Mouse (Mus musculus) left cerebral cortex, postnatal 14 days (tissue): ENCODE data around the gene Gm20532. TPM values are rescaled to one million over a fixed set of nuclear protein-coding genes. Genes with fewer than 3 reads are reported as not detected.
A peak's percentile ranks its signal among the peaks of the same experiment; 100 is the strongest.
"Not testable (repeated sequence)": the region's sequence is repeated elsewhere in the genome, so short reads cannot be mapped to it uniquely, and the experiment has no call there.

Experiments used
- DNase-seq, 2 experiments: peaks; one replicate each; pipeline ENCODE4 v3.0.0; 2021 to 2022; ENCODE audit warnings: low spot score in 2 of 2, mixed read lengths in 1 of 2
- intact Hi-C: fragments of 180-260 bp; cut with DNase I; formaldehyde crosslinking; loops from one replicate; pipeline ENCODE4 v1.15.1; 2025
- total RNA-seq, 2 experiments: library from RNA; stranded (reverse); gene quantifications; 2 replicates each; pipeline ENCODE4 v1.2.3; 2021

Gene Gm20532
- total RNA-seq, 2 experiments from 2014 or later: not detected

- intact Hi-C loops: no loop called here
These were observed 49.3 kb downstream of the Gm20532 start for GRCm38 (mm10) chr2:26635489-26636324.

GRCm38 (mm10) chr2:26636325-26636635 is 49.8 kb downstream of the Gm20532 start:
- DNase-seq: no peak
- intact Hi-C loops: no loop called here

More at GRCm38 (mm10) chr2:26635489-26636324, 49.3 kb downstream of the Gm20532 start:
- DNase-seq: no peak

- intact Hi-C loops: no loop called here
- DNase-seq: no peak
These were observed 51.0 kb downstream of the Gm20532 start for GRCm38 (mm10) chr2:26637316-26637932.

- intact Hi-C loops: no loop called here
- DNase-seq: no peak
These were observed 51.6 kb downstream of the Gm20532 start for GRCm38 (mm10) chr2:26638039-26638438.

- intact Hi-C loops: no loop called here
- no peak for DNase-seq
These were observed 52.1 kb downstream of the Gm20532 start for GRCm38 (mm10) chr2:26638572-26638971.

GRCm38 (mm10) chr2:26639083-26639482 is 52.6 kb downstream of the Gm20532 start:
- no peak for DNase-seq
- intact Hi-C loops: no loop called here

GRCm38 (mm10) chr2:26639838-26640830 is 53.7 kb downstream of the Gm20532 start:
- intact Hi-C loops: loop anchor here (10.0 kb wide), 1 partner anchor 265 kb away; the partner anchor contains the start of gene Surf6
- DNase-seq: peak; percentile 97 to 100

- intact Hi-C loops: loop anchor here (10.0 kb wide), 1 partner anchor 264 kb away; the partner anchor contains the start of gene Surf6
- no peak for DNase-seq
These were observed 54.7 kb downstream of the Gm20532 start for GRCm38 (mm10) chr2:26641006-26641647.

GRCm38 (mm10) chr2:26643942-26644341 is 57.5 kb downstream of the Gm20532 start:
- intact Hi-C loops: loop anchor here (10.0 kb wide), 1 partner anchor 261 kb away; the partner anchor contains the start of gene Surf6
- DNase-seq: no peak

GRCm38 (mm10) chr2:26646643-26647293 is 60.3 kb downstream of the Gm20532 start:
- intact Hi-C loops: loop anchor here (10.0 kb wide), 1 partner anchor 258 kb away; the partner anchor contains the start of gene Surf6
- DNase-seq: peak; percentile 77 to 87

- DNase-seq: no peak
- intact Hi-C loops: no loop called here
These were observed 68.2 kb downstream of the Gm20532 start for GRCm38 (mm10) chr2:26654687-26655086.

GRCm38 (mm10) chr2:26657426-26657825 is 71.0 kb downstream of the Gm20532 start:
- intact Hi-C loops: no loop called here
- DNase-seq: no peak

GRCm38 (mm10) chr2:26661143-26661752 is 74.8 kb downstream of the Gm20532 start:
- intact Hi-C loops: no loop called here
- no peak for DNase-seq

- intact Hi-C loops: no loop called here
- DNase-seq: no peak
These were observed 75.5 kb downstream of the Gm20532 start for GRCm38 (mm10) chr2:26661768-26662508.

- intact Hi-C loops: no loop called here
- DNase-seq: no peak
These were observed 76.1 kb downstream of the Gm20532 start for GRCm38 (mm10) chr2:26662509-26662882.

GRCm38 (mm10) chr2:26663112-26663511 is 76.7 kb downstream of the Gm20532 start:
- no peak for DNase-seq

GRCm38 (mm10) chr2:26663551-26663950 is 77.1 kb downstream of the Gm20532 start:
- DNase-seq: peak; percentile 20 to 32
- intact Hi-C loops: not testable (repeated sequence)

More at GRCm38 (mm10) chr2:26663112-26663511, 76.7 kb downstream of the Gm20532 start:
- intact Hi-C loops: no loop called here
